Mouse (Mus musculus): ENCODE results near the gene Kdm2a. TPM values are rescaled to one million over a fixed set of nuclear protein-coding genes. Genes with fewer than 3 reads are reported as not detected.

The Kdm2a gene
- polyA plus RNA-seq, 1 experiment from 2014 or later = 31.4 TPM

- peak; percentile 79 for ATAC-seq
- Histone ChIP-seq H3K27me3 (replicated peaks; ENCODE audit: control insufficient read depth, insufficient read depth, low read length) (no peaks in the 10 kb centered on the region), H3K9me3 (ENCODE audit: control insufficient read depth, low read length) (no peaks in the 10 kb centered on the region), H3K4me2 (ENCODE audit: low read depth, low read length) (peak overlapping the region; percentile 76), H3K4me3 (ENCODE audit: low read length) (peak overlapping the region; percentile 60), H3K9ac (ENCODE audit: low read depth, low read length) (peak overlapping the region; percentile 83), H3K36me3 (ENCODE audit: control insufficient read depth, insufficient read depth, low read length) (no peaks in the 10 kb centered on the region), H3K4me1 (ENCODE audit: control insufficient read depth, insufficient read depth, low read length) (peaks cover 46% of the 10 kb centered on the region), H3K27ac (ENCODE audit: low read length) (peak overlapping the region; percentile 56)
- under 1% methylated on average over 61 of the region's 68 CpGs for WGBS
Measured at GRCm38 (mm10) chr19:4305491-4306189, 92.4 kb downstream of the Kdm2a start.

GRCm38 (mm10) chr19:4304871-4305321 is 93.2 kb downstream of the Kdm2a start:
- Histone ChIP-seq H3K9me3 (ENCODE audit: control insufficient read depth, low read length) (no peaks in the 10 kb centered on the region), H3K27me3 (replicated peaks; ENCODE audit: control insufficient read depth, insufficient read depth, low read length) (no peaks in the 10 kb centered on the region), H3K36me3 (ENCODE audit: control insufficient read depth, insufficient read depth, low read length) (no peaks in the 10 kb centered on the region), H3K9ac (ENCODE audit: low read depth, low read length) (peak overlapping the region; percentile 83), H3K4me3 (ENCODE audit: low read length) (peak overlapping the region; percentile 60), H3K4me1 (ENCODE audit: control insufficient read depth, insufficient read depth, low read length) (peaks cover 54% of the 10 kb centered on the region), H3K4me2 (ENCODE audit: low read depth, low read length) (peak overlapping the region; percentile 76), H3K27ac (ENCODE audit: low read length) (peak overlapping the region; percentile 56)
- ATAC-seq = peak; percentile 9; the same call in 1 of the 2 replicates
- 38% methylated on average over 4 of the region's 4 CpGs for WGBS

DNA sequence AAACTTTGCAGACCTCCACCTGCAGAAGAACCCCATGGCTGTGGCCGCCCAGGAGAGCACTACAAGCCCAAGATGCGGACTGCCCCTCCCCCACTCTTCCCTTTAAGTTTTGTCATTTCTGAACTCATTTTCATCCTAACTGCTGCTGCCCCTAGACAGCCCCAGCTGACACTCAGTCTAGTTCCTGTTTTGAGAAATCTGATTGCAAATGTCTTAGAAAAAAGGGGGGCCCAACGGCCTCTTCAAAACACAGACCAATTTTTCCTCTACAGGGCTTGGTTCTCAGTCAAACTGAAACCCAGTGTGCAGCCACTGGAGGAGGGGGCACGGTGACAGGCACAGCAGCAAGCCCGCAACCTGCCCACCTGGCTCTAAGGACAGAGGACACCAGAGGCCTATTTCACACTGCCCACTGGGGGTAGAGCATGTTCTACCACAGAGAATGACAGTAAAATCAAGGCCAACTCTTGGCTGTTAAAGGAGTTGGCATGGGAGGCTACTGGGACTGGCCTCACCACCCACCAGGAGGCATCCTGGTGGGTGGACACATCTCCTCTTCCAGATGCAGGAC is 93.7 kb downstream of the Kdm2a start:
- Histone ChIP-seq H3K4me1 (ENCODE audit: control insufficient read depth, insufficient read depth, low read length) (peaks cover 57% of the 10 kb centered on the region), H3K27ac (ENCODE audit: low read length) (peak overlapping the region; percentile 56), H3K9me3 (ENCODE audit: control insufficient read depth, low read length) (no peaks in the 10 kb centered on the region), H3K36me3 (ENCODE audit: control insufficient read depth, insufficient read depth, low read length) (no peaks in the 10 kb centered on the region), H3K4me3 (ENCODE audit: low read length) (peak overlapping the region; percentile 60), H3K27me3 (replicated peaks; ENCODE audit: control insufficient read depth, insufficient read depth, low read length) (no peaks in the 10 kb centered on the region), H3K4me2 (ENCODE audit: low read depth, low read length) (peak overlapping the region; percentile 76), H3K9ac (ENCODE audit: low read depth, low read length) (peak overlapping the region; percentile 83)
- WGBS = 69% methylated on average over 5 of the region's 5 CpGs
- no peak for ATAC-seq

DNA sequence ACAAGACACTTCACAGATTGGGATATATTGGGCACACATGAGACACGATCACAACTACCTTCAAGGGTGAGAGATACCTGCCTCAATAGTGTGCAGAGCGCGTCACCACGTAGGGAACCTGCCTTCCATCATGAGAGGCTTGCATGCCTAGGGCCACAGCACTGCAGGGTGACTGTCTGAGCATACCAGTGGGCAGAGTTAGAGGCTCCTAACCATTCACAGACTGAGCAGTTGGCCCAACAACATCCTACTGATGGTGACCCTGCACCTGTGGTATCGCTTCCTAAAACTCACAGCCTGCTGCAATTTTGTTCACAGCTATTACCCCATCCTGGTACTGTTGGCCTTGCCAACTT is 94.5 kb downstream of the Kdm2a start:
- H3K4me1 ChIP-seq (ENCODE audit: control insufficient read depth, insufficient read depth, low read length) = peaks cover 59% of the 10 kb centered on the region
- 90% methylated on average over 5 of the region's 5 CpGs for WGBS
- H3K36me3 ChIP-seq (ENCODE audit: control insufficient read depth, insufficient read depth, low read length) = no peaks in the 10 kb centered on the region
- no peaks in the 10 kb centered on the region for H3K9me3 ChIP-seq (ENCODE audit: control insufficient read depth, low read length)
- H3K9ac ChIP-seq (ENCODE audit: low read depth, low read length) = no peak overlapping the region
- ATAC-seq = no peak
- no peak overlapping the region; the same call in 1 of the 2 replicates for H3K27ac ChIP-seq (ENCODE audit: low read length)
- no peak overlapping the region for H3K4me3 ChIP-seq (ENCODE audit: low read length)
- peak overlapping the region; percentile 76; the same call in 1 of the 2 replicates for H3K4me2 ChIP-seq (ENCODE audit: low read depth, low read length)
- H3K27me3 ChIP-seq (replicated peaks; ENCODE audit: control insufficient read depth, insufficient read depth, low read length) = no peaks in the 10 kb centered on the region

DNA sequence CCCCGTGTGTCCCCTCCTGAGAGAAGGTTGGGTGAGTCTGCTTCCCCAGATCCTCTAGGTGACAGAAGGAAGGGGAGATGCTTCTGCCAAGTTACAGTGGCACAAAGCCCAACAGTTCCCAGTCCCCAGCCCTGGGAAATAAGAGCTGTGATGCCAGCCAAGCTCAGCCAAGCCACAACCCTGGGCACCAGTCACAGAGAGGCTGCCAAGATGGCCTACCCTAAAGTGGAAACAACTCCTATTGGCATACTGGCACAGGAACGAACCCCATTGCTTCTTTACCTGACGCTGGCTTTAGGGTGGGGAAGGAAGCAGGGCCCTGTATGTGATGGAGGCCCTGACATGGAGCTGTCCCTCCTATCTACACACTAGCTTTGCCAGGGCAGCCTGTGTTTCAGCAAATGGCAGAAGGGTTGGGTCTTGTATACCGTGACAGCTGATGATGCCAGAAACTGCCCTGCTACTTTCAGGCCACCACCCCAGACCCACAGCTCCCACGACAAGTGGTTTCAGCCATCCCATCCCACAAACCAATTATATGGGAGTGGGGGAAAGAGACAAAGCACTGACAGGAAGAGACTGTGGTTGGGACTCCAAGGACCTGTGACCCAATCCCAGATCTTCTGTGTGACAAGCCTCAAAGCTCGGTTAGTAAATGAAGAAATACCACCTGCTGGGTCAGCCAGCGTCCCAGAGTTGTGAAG is 95.0 kb downstream of the Kdm2a start:
- H3K4me3 ChIP-seq (ENCODE audit: low read length) = no peak overlapping the region
- H3K27ac ChIP-seq (ENCODE audit: low read length) = peak overlapping the region; percentile 73
- WGBS = 57% methylated on average over 7 of the region's 7 CpGs
- peaks cover 62% of the 10 kb centered on the region for H3K4me1 ChIP-seq (ENCODE audit: control insufficient read depth, insufficient read depth, low read length)
- no peaks in the 10 kb centered on the region for H3K36me3 ChIP-seq (ENCODE audit: control insufficient read depth, insufficient read depth, low read length)
- peak overlapping the region; percentile 52 for H3K9ac ChIP-seq (ENCODE audit: low read depth, low read length)
- peak overlapping the region; percentile 76 for H3K4me2 ChIP-seq (ENCODE audit: low read depth, low read length)
- no peak for ATAC-seq
- H3K27me3 ChIP-seq (replicated peaks; ENCODE audit: control insufficient read depth, insufficient read depth, low read length) = no peaks in the 10 kb centered on the region
- H3K9me3 ChIP-seq (ENCODE audit: control insufficient read depth, low read length) = no peaks in the 10 kb centered on the region

GRCm38 (mm10) chr19:4301735-4302651 is 96.1 kb downstream of the Kdm2a start:
- H3K4me1 ChIP-seq (ENCODE audit: control insufficient read depth, insufficient read depth, low read length) = peaks cover 68% of the 10 kb centered on the region
- peak overlapping the region; percentile 52 for H3K9ac ChIP-seq (ENCODE audit: low read depth, low read length)
- 18% methylated on average over 21 of the region's 21 CpGs for WGBS

GRCm38 (mm10) chr19:4300852-4301734 is 97.0 kb downstream of the Kdm2a start:
- Histone ChIP-seq H3K4me1 (ENCODE audit: control insufficient read depth, insufficient read depth, low read length) (peaks cover 68% of the 10 kb centered on the region), H3K36me3 (ENCODE audit: control insufficient read depth, insufficient read depth, low read length) (no peaks in the 10 kb centered on the region)

More at GRCm38 (mm10) chr19:4301735-4302651, 96.1 kb downstream of the Kdm2a start:
- Histone ChIP-seq H3K9me3 (ENCODE audit: control insufficient read depth, low read length) (no peaks in the 10 kb centered on the region), H3K27me3 (replicated peaks; ENCODE audit: control insufficient read depth, insufficient read depth, low read length) (no peaks in the 10 kb centered on the region), H3K4me3 (ENCODE audit: low read length) (peak overlapping the region; percentile 17; the same call in 1 of the 2 replicates), H3K27ac (ENCODE audit: low read length) (peak overlapping the region; percentile 73), H3K36me3 (ENCODE audit: control insufficient read depth, insufficient read depth, low read length) (no peaks in the 10 kb centered on the region), H3K4me2 (ENCODE audit: low read depth, low read length) (peak overlapping the region; percentile 43)
- 0 out of 2 replicates have a peak, but pooled peaks have one; percentile 7 for ATAC-seq

DNA sequence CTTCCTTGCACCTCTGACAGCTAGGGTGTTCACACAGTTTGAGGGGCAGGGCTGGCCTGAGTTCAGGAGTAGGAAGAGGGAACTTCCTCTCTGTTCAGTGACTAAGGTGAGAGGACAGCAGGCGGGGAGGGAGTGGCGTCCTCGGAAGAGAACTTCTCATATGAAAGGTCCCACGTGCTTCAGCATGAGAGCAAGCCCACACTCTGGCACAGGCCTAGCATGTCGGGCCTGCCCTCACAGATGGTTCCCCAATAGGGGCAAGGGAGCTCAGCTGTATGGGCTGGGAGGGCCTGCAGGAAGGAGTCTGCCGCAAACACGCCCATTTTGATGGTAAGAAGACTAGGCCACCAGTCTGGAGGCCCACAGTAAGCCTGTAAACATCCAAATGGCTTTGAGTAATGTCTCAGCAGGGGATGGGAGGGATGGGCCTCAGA is 97.8 kb downstream of the Kdm2a start:
- Histone ChIP-seq H3K4me1 (ENCODE audit: control insufficient read depth, insufficient read depth, low read length) (peaks cover 68% of the 10 kb centered on the region), H3K4me2 (ENCODE audit: low read depth, low read length) (0 out of 2 replicates have a peak overlapping the region, but pooled peaks have one; percentile 8)

More at GRCm38 (mm10) chr19:4300852-4301734, 97.0 kb downstream of the Kdm2a start:
- H3K4me3 ChIP-seq (ENCODE audit: low read length) = peak overlapping the region; percentile 17; the same call in 1 of the 2 replicates
- peak overlapping the region; percentile 52; the same call in 1 of the 2 replicates for H3K9ac ChIP-seq (ENCODE audit: low read depth, low read length)
- H3K9me3 ChIP-seq (ENCODE audit: control insufficient read depth, low read length) = no peaks in the 10 kb centered on the region
- no peaks in the 10 kb centered on the region for H3K27me3 ChIP-seq (replicated peaks; ENCODE audit: control insufficient read depth, insufficient read depth, low read length)
- 58% methylated on average over 11 of the region's 11 CpGs for WGBS
- no peak for ATAC-seq
- peak overlapping the region; percentile 73 for H3K27ac ChIP-seq (ENCODE audit: low read length)
- H3K4me2 ChIP-seq (ENCODE audit: low read depth, low read length) = peak overlapping the region; percentile 43

More for the DNA sequence above, 97.8 kb downstream of the Kdm2a start:
- 39% methylated on average over 7 of the region's 7 CpGs for WGBS
- no peak overlapping the region for H3K4me3 ChIP-seq (ENCODE audit: low read length)
- H3K27ac ChIP-seq (ENCODE audit: low read length) = peak overlapping the region; percentile 73
- H3K9me3 ChIP-seq (ENCODE audit: control insufficient read depth, low read length) = no peaks in the 10 kb centered on the region
- peak overlapping the region; percentile 41 for H3K9ac ChIP-seq (ENCODE audit: low read depth, low read length)
- no peaks in the 10 kb centered on the region for H3K36me3 ChIP-seq (ENCODE audit: control insufficient read depth, insufficient read depth, low read length)
- ATAC-seq = peak; percentile 45
- H3K27me3 ChIP-seq (replicated peaks; ENCODE audit: control insufficient read depth, insufficient read depth, low read length) = no peaks in the 10 kb centered on the region

Data from intestine, embryonic 16.5 days (tissue).